ENCODE assay signal across 16 mouse cellular contexts in the genomic region with DNA sequence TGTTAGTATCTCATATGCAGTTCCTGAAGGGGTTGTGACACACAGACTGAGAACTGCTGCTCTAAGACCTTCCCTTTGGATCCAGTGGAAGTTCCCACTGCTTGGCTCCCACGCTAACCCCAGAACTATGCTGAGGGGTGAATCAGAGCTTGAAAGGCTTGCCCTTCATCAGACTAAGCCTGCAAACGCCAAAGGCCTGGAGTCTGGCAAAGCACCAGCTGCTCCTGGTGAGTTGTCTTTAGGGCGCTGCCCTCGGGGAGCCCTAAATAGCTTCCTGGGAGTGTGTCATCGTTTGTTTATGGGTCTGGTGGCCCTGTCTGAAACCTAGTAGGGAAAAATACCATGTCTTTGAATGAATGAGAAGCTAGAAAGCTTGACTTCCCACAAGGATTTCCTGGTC. TPM values are rescaled to one million over a fixed set of nuclear protein-coding genes. Genes with fewer than 3 reads are reported as not detected.
DNase-seq lines count a peak whose midpoint lies in the region; ATAC-seq and TF ChIP-seq lines count a peak whose summit lies in the region.
"Had no signal": no experiment of that assay in that cellular context is flagged by ENCODE, and none has a peak within 500 bp of the region (broad histone marks: within the 10 kb centered on the region; RNA-seq: fewer than 3 reads in every experiment).

No protein-coding gene starts in this region.

- no peak overlapping the region for H3K4me3 ChIP-seq in heart, embryonic 12.5 days
- no peak overlapping the region for H3K4me3 ChIP-seq in heart, adult 2 months
- H3K4me3 ChIP-seq in limb, embryonic 10.5 days = no peak overlapping the region
- H3K4me3 ChIP-seq in forebrain, embryonic 12.5 days (replicated peaks) = no peak overlapping the region
- H3K4me3 ChIP-seq: embryonic facial prominence, embryonic 15.5 days; layer of hippocampus, adult 2 months; limb, embryonic 13.5 days; midbrain, embryonic 15.5 days had no signal

- H3K79me2 ChIP-seq in heart, adult 2 months (replicated peaks; ENCODE audit: control insufficient read depth, insufficient read depth, low read length) = no peaks in the 10 kb centered on the region

- H3K4me1 ChIP-seq in heart, embryonic 12.5 days (replicated peaks) = peaks cover 15% of the 10 kb centered on the region
- no peaks in the 10 kb centered on the region for H3K4me1 ChIP-seq in heart, adult 2 months (ENCODE audit: control insufficient read depth, insufficient read depth, low read length)
- no peaks in the 10 kb centered on the region for H3K4me1 ChIP-seq in limb, embryonic 10.5 days
- H3K4me1 ChIP-seq in forebrain, embryonic 12.5 days = no peaks in the 10 kb centered on the region; the same call in 1 of the 2 replicates
- H3K4me1 ChIP-seq: midbrain, embryonic 15.5 days had no signal

- no peak for TF ChIP-seq EP300 in heart, adult 2 months (IDR thresholded peaks at IDR 0.05; ENCODE audit: insufficient read depth, low read depth, low read length)

- H3K9me3 ChIP-seq in heart, embryonic 12.5 days (replicated peaks) = no peaks in the 10 kb centered on the region
- H3K9me3 ChIP-seq in limb, embryonic 10.5 days (replicated peaks) = no peaks in the 10 kb centered on the region
- H3K9me3 ChIP-seq in forebrain, embryonic 12.5 days = no peaks in the 10 kb centered on the region
- H3K9me3 ChIP-seq: embryonic facial prominence, embryonic 15.5 days; limb, embryonic 13.5 days; midbrain, embryonic 15.5 days had no signal

- H3K36me3 ChIP-seq in heart, embryonic 12.5 days = no peaks in the 10 kb centered on the region
- no peaks in the 10 kb centered on the region for H3K36me3 ChIP-seq in heart, adult 2 months (ENCODE audit: control insufficient read depth, insufficient read depth, low read length)
- H3K36me3 ChIP-seq in limb, embryonic 10.5 days = no peaks in the 10 kb centered on the region
- H3K36me3 ChIP-seq in forebrain, embryonic 12.5 days (replicated peaks) = no peaks in the 10 kb centered on the region
- H3K36me3 ChIP-seq: embryonic facial prominence, embryonic 15.5 days; limb, embryonic 13.5 days; midbrain, embryonic 15.5 days had no signal

- TF ChIP-seq CTCF in heart, adult 2 months (IDR thresholded peaks at IDR 0.05) = no peak

- DNase-seq in heart, adult 2 months = no peak
- peak; percentile 23 for DNase-seq in lung, postnatal 10 days
- DNase-seq in lung, postnatal 25 days (ENCODE audit: low spot score) = no peak
- peak; percentile 83 for DNase-seq in adrenal gland, postnatal 25 days
- DNase-seq in skeletal muscle tissue, adult 2 months (ENCODE audit: low read depth, low spot score) = peak; percentile 37
- no peak for DNase-seq in limb, embryonic 10.5 days (ENCODE audit: low spot score)
- DNase-seq: cerebellum, postnatal 25 days; lung, embryonic 14.5 days; right cerebral cortex, postnatal 25 days; thymus, adult 18-20 months had no signal

- peak overlapping the region; percentile 26; the same call in 1 of the 2 replicates for H3K9ac ChIP-seq in heart, embryonic 12.5 days
- H3K9ac ChIP-seq in heart, adult 2 months (ENCODE audit: low read depth, low read length) = no peak overlapping the region
- H3K9ac ChIP-seq in forebrain, embryonic 12.5 days = no peak overlapping the region
- H3K9ac ChIP-seq: embryonic facial prominence, embryonic 15.5 days; limb, embryonic 13.5 days; lung, embryonic 14.5 days; midbrain, embryonic 15.5 days had no signal

- no peak overlapping the region for H3K27ac ChIP-seq in heart, embryonic 12.5 days (ENCODE audit: poor library complexity, severe bottlenecking)
- H3K27ac ChIP-seq in heart, adult 2 months = no peak overlapping the region
- no peak overlapping the region for H3K27ac ChIP-seq in limb, embryonic 10.5 days
- H3K27ac ChIP-seq in forebrain, embryonic 12.5 days = no peak overlapping the region
- H3K27ac ChIP-seq: embryonic facial prominence, embryonic 15.5 days; layer of hippocampus, adult 2 months; limb, embryonic 13.5 days; midbrain, embryonic 15.5 days had no signal

- no peak for ATAC-seq in heart, embryonic 12.5 days (ENCODE audit: insufficient number of reproducible peaks, low FRiP score)
- no peak for ATAC-seq in forebrain, embryonic 12.5 days (ENCODE audit: low FRiP score)
- ATAC-seq: midbrain, embryonic 15.5 days had no signal

- no peak overlapping the region for H3K4me2 ChIP-seq in heart, embryonic 12.5 days
- H3K4me2 ChIP-seq in forebrain, embryonic 12.5 days = no peak overlapping the region
- H3K4me2 ChIP-seq: embryonic facial prominence, embryonic 15.5 days; limb, embryonic 13.5 days; lung, embryonic 14.5 days; midbrain, embryonic 15.5 days had no signal

- no peak for TF ChIP-seq POLR2A in heart, adult 2 months (IDR thresholded peaks at IDR 0.05; ENCODE audit: insufficient read depth, low read depth, low read length)

- H3K27me3 ChIP-seq in heart, embryonic 12.5 days (replicated peaks) = no peaks in the 10 kb centered on the region
- no peaks in the 10 kb centered on the region for H3K27me3 ChIP-seq in heart, adult 2 months (ENCODE audit: control insufficient read depth, insufficient read depth, low read length)
- H3K27me3 ChIP-seq in limb, embryonic 10.5 days (ENCODE audit: low read depth, poor library complexity, severe bottlenecking) = no peaks in the 10 kb centered on the region
- H3K27me3 ChIP-seq in forebrain, embryonic 12.5 days = no peaks in the 10 kb centered on the region
- H3K27me3 ChIP-seq: embryonic facial prominence, embryonic 15.5 days; limb, embryonic 13.5 days; midbrain, embryonic 15.5 days had no signal

- 44% methylated on average over 5 of the region's 5 CpGs for WGBS in heart, embryonic 12.5 days
- 22% methylated on average over 5 of the region's 5 CpGs for WGBS in heart, adult 2 months
- WGBS in limb, embryonic 10.5 days = 62% methylated on average over 5 of the region's 5 CpGs
- 69% methylated on average over 5 of the region's 5 CpGs for WGBS in forebrain, embryonic 12.5 days

- intact Hi-C loops in heart, adult 2 months (cut with DNase I) = no loop called here

RNA-seq across cellular contexts. Expression of gene Metap2, which starts 47.3 kb away (rescaled TPM):
- 182 and 186 TPM in 2 replicates for polyA plus RNA-seq in heart, embryonic 12.5 days (2016; fragmentation: Nextera tagmentation; extraction: Ambion mirVana)
- 100 to 1,000 TPM; 111 to 114 TPM for total RNA-seq in heart, adult 2 months (2021)
- 45.4 and 90.6 TPM in 2 replicates for polyA plus RNA-seq in heart, adult 2 months (2012; rRNA removed)
- total RNA-seq in adrenal gland, postnatal 25 days (2021) = 196 and 228 TPM in 2 replicates
- 221 and 241 TPM in 2 replicates for polyA plus RNA-seq in limb, embryonic 10.5 days (2016; fragmentation: Nextera tagmentation; extraction: Ambion mirVana)
- 200 and 213 TPM in 2 replicates for polyA plus RNA-seq in forebrain, embryonic 12.5 days (2016; fragmentation: Nextera tagmentation; extraction: Ambion mirVana)

Comparison
In these comparisons a context has a peak if more than half of its experiments do, and no peak if none do; other contexts are left out.
1. DNase-seq: peak in lung, postnatal 10 days (single experiment), adrenal gland, postnatal 25 days (single experiment) and skeletal muscle tissue, adult 2 months (single experiment); none in heart, adult 2 months (0 of 2), lung, postnatal 25 days (single experiment) and limb, embryonic 10.5 days (single experiment).